Mouse (Mus musculus) heart, adult 2 months (tissue): ENCODE data around the gene L3hypdh. TPM values are rescaled to one million over a fixed set of nuclear protein-coding genes. Genes with fewer than 3 reads are reported as not detected.

Experiments used
- DNase-seq, 2 experiments: peaks; one replicate each; pipeline ENCODE4 v3.0.0; 2021
- H3K27ac ChIP-seq: fragments of 200-600 bp; 2 replicates; pipeline ENCODE4 v1.8.1; 2022
- H3K27me3 ChIP-seq: fragments of 200-500 bp; 2 replicates; pipeline ENCODE4 v1.6.1; 2012; ENCODE audit warnings: mild to moderate bottlenecking, low read length, inconsistent platforms, mixed read lengths; ENCODE audit not compliant: control insufficient read depth, insufficient read depth
- H3K36me3 ChIP-seq: fragments of 200-500 bp; 2 replicates; pipeline ENCODE4 v1.6.1; 2012; ENCODE audit warnings: low read length, inconsistent platforms; ENCODE audit not compliant: control insufficient read depth, insufficient read depth
- H3K4me1 ChIP-seq: fragments of 200-500 bp; 2 replicates; pipeline ENCODE4 v1.6.1; 2011; ENCODE audit warnings: low read length; ENCODE audit not compliant: control insufficient read depth, insufficient read depth
- H3K4me3 ChIP-seq: fragments of 200-600 bp; 2 replicates; pipeline ENCODE4 v1.8.1; 2022
- H3K79me2 ChIP-seq: fragments of 200-500 bp; replicated peaks from 2 replicates; pipeline ENCODE4 v1.6.1; 2012; ENCODE audit warnings: mild to moderate bottlenecking, inconsistent platforms, low read length, moderate library complexity, mixed read lengths; ENCODE audit not compliant: control insufficient read depth, insufficient read depth
- H3K9ac ChIP-seq: fragments of 200-500 bp; 2 replicates; pipeline ENCODE4 v1.6.1; 2012; ENCODE audit warnings: low read depth, mild to moderate bottlenecking, control low read depth, inconsistent platforms, low read length, mixed read lengths
- CTCF ChIP-seq: fragments of 200-600 bp; IDR thresholded peaks from 2 replicates; pipeline ENCODE4 v1.8.1; 2022; ENCODE audit warnings: antibody characterized with exemption, mild to moderate bottlenecking, moderate library complexity
- EP300 ChIP-seq: fragments of 200-500 bp; IDR thresholded peaks from 2 replicates; pipeline ENCODE4 v1.6.1; 2011; ENCODE audit warnings: low read depth, low read length, control low read depth; ENCODE audit not compliant: insufficient read depth
- POLR2A ChIP-seq: fragments of 200-500 bp; IDR thresholded peaks from 2 replicates; pipeline ENCODE4 v1.6.1; 2011; ENCODE audit warnings: mild to moderate bottlenecking, low read depth, low read length, control low read depth; ENCODE audit not compliant: insufficient read depth
- WGBS: fragments of 180-500 bp; shearing (Covaris S2); methylation state at CpG from one replicate; pipeline ENCODE4 v1.1.7; 2018; 5-methylcytosine and 5-hydroxymethylcytosine counted together
- intact Hi-C: fragments of 180-260 bp; cut with DNase I; formaldehyde crosslinking; loops from one replicate; pipeline ENCODE4 v1.15.1; 2025
- microRNA-seq, 2 experiments: library from miRNA; unstranded; fragments of <30 nt; microRNA quantifications; one replicate each; pipeline ENCODE4 v1.2.0; 2021
- polyA plus RNA-seq: library from polyadenylated mRNA; depleted of rRNA; stranded (reverse); fragments of >200 nt; gene quantifications from 2 replicates; pipeline ENCODE4 v1.2.3, GENCODE M21; 2012; rRNA removed
- total RNA-seq, 2 experiments: library from RNA; stranded (reverse); gene quantifications; 2 replicates each; pipeline ENCODE4 v1.2.3; 2021

Gene L3hypdh
- total and polyA plus RNA-seq, 3 experiments, result 6.0 to 9.1 (median 6.1) TPM

DNA sequence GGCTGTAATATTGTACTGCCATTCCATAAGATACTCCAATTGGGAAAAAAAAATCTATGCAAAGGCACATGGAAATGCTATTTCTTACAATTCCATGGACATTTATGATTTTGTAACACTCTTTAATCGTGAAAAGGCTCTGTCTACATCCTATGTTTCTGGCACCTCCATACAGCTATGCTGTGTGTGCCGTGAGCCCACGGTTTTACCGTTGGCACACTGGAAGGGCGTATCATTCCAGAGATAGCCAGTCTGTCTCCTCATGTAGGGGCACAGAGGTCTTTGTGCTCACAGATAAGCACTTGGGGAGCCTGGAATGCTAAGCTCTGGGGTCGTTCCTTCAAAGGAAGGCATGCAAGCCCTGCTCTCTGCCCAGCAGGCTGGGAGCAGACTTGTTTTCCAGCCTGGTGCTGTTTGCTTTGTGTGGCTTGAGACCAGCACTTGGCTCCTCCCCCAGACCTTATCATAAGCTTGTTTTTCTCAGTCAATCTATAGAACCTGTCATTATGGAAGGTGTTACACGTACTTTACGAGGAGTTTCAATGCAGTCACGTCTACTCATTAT lies 49.1 kb downstream of the L3hypdh start:
- H3K27ac ChIP-seq, result no peak overlapping the region
- no peaks in the 10 kb centered on the region; the same call in 1 of the 2 replicates for H3K36me3 ChIP-seq
- no peak overlapping the region for H3K4me3 ChIP-seq
- no peaks in the 10 kb centered on the region for H3K27me3 ChIP-seq
- no peaks in the 10 kb centered on the region; the same call in none of the 2 replicates for H3K4me1 ChIP-seq
- TF ChIP-seq CTCF (no peak), EP300 (no peak), POLR2A (no peak)
- intact Hi-C loops, result no loop called here
- WGBS, result 64% methylated on average over 9 of the region's 9 CpGs
- no peak overlapping the region for H3K9ac ChIP-seq
- DNase-seq, result no peak
- no peaks in the 10 kb centered on the region for H3K79me2 ChIP-seq

DNA sequence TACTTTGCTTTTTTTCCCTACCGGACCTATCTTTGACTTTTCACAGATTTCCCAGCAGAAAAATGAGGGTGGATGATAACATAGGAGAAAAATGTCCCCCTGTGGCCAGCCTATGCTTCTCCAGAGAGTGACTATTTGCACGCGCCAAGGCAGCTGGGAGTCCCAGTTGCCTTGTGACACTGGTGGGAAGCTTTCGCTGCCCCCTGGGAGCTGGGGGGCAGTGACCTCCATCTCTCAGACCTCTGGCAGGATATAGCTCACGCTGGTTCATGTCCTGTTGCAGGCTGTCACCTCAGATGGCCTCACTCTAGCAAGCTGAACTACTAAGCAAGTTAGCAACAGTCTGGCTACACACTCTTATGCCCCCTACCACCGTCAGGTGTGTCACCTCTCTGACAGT lies 53.4 kb downstream of the L3hypdh start:
- WGBS, result 51% methylated on average over 6 of the region's 6 CpGs
- Histone ChIP-seq H3K27ac (peak overlapping the region; percentile 53), H3K36me3 (no peaks in the 10 kb centered on the region; the same call in 1 of the 2 replicates), H3K79me2 (no peaks in the 10 kb centered on the region), H3K9ac (no peak overlapping the region), H3K4me1 (no peaks in the 10 kb centered on the region; the same call in 1 of the 2 replicates), H3K27me3 (no peaks in the 10 kb centered on the region), H3K4me3 (no peak overlapping the region)
- DNase-seq, result peak; percentile 58 to 76
- TF ChIP-seq EP300, result 0 out of 2 replicates have a peak, but pooled peaks have one; percentile 37
- TF ChIP-seq CTCF, result peak; percentile 19
- TF ChIP-seq POLR2A, result no peak
- intact Hi-C loops, result no loop called here

GRCm38 (mm10) chr12:72031171-72031570 lies 54.1 kb downstream of the L3hypdh start:
- H3K4me3 ChIP-seq, result no peak overlapping the region
- H3K36me3 ChIP-seq, result no peaks in the 10 kb centered on the region
- H3K4me1 ChIP-seq, result no peaks in the 10 kb centered on the region; the same call in 1 of the 2 replicates
- intact Hi-C loops, result no loop called here
- no peaks in the 10 kb centered on the region for H3K27me3 ChIP-seq
- H3K27ac ChIP-seq, result peak overlapping the region; percentile 53
- no peaks in the 10 kb centered on the region for H3K79me2 ChIP-seq
- peak; percentile 38 to 47 for DNase-seq
- no peak for TF ChIP-seq POLR2A
- TF ChIP-seq CTCF, result no peak
- TF ChIP-seq EP300, result no peak
- no peak overlapping the region for H3K9ac ChIP-seq
- 73% methylated on average over 5 of the region's 5 CpGs for WGBS

- Histone ChIP-seq H3K27ac (no peak overlapping the region), H3K9ac (no peak overlapping the region), H3K36me3 (no peaks in the 10 kb centered on the region), H3K4me3 (no peak overlapping the region), H3K4me1 (no peaks in the 10 kb centered on the region; the same call in none of the 2 replicates), H3K27me3 (no peaks in the 10 kb centered on the region), H3K79me2 (no peaks in the 10 kb centered on the region)
- TF ChIP-seq EP300 (no peak), CTCF (no peak), POLR2A (no peak)
- intact Hi-C loops, result no loop called here
- no peak for DNase-seq
- WGBS, result 60% methylated on average over 6 of the region's 6 CpGs
Observed at GRCm38 (mm10) chr12:72025275-72025795, 59.9 kb downstream of the L3hypdh start.

- no peak overlapping the region for H3K9ac ChIP-seq
- no peaks in the 10 kb centered on the region for H3K27me3 ChIP-seq
- no peaks in the 10 kb centered on the region; the same call in none of the 2 replicates for H3K4me1 ChIP-seq
- DNase-seq, result no peak
- H3K27ac ChIP-seq, result no peak overlapping the region
- WGBS, result 97% methylated on average over 5 of the region's 5 CpGs
- H3K4me3 ChIP-seq, result no peak overlapping the region
- intact Hi-C loops, result no loop called here
- TF ChIP-seq EP300 (no peak), POLR2A (no peak), CTCF (no peak)
- H3K36me3 ChIP-seq, result no peaks in the 10 kb centered on the region
- no peaks in the 10 kb centered on the region for H3K79me2 ChIP-seq
Observed at GRCm38 (mm10) chr12:72023572-72023971, 61.7 kb downstream of the L3hypdh start.

Small RNA genes lying within 50 kb of the gene (microRNA-seq; reads per million reads assigned to microRNA genes)
- gene Gm24466, result 0 reads per million in 2 experiments

Other genes with a start within 250 kb of the L3hypdh start
- gene Gpr135, start 14.3 kb downstream of the L3hypdh start, total RNA-seq, result under 1 TPM; 0.27 to 0.31 TPM
- gene Gpr135, start 14.3 kb downstream of the L3hypdh start, polyA plus RNA-seq, result 0.59 and 0.78 TPM in 2 replicates
- 10 to 100 TPM; 19.9 to 21.9 TPM for gene Jkamp, start 150 bp upstream of the L3hypdh start, total RNA-seq
- 60.4 and 100 TPM in 2 replicates for gene Jkamp, start 150 bp upstream of the L3hypdh start, polyA plus RNA-seq
- not detected for gene Ccdc175, start 99.6 kb upstream of the L3hypdh start, total RNA-seq
- not detected in 2 replicates for gene Ccdc175, start 99.6 kb upstream of the L3hypdh start, polyA plus RNA-seq